Mouse (Mus musculus) limb, embryonic 12.5 days (tissue): Measurements from ENCODE around the gene Krt19. TPM values are rescaled to one million over a fixed set of nuclear protein-coding genes. Genes with fewer than 3 reads are reported as not detected.

Experiments used
- ATAC-seq: fragments of 200-750 bp; cut with Nextera tagmentation; 2 replicates; pipeline ENCODE4 v1.8.0; 2017; ENCODE audit warnings: low read depth, moderate TSS enrichment; ENCODE audit not compliant: insufficient number of reproducible peaks, insufficient read depth, low FRiP score, low TSS enrichment
- H3K27ac ChIP-seq: fragments of 300-500 bp; sonication (generic); 2 replicates; pipeline ENCODE4 v1.5.1; 2016; ENCODE audit warnings: mild to moderate bottlenecking, moderate library complexity
- H3K27me3 ChIP-seq: fragments of 300-500 bp; sonication (generic); 2 replicates; pipeline ENCODE4 v1.6.1; 2016; ENCODE audit warnings: mild to moderate bottlenecking, moderate library complexity
- H3K36me3 ChIP-seq: fragments of 300-500 bp; sonication (generic); 2 replicates; pipeline ENCODE4 v1.6.1; 2016; ENCODE audit warnings: mild to moderate bottlenecking, moderate library complexity
- H3K4me1 ChIP-seq: fragments of 300-500 bp; sonication (generic); replicated peaks from 2 replicates; pipeline ENCODE4 v1.6.1; 2016
- H3K4me2 ChIP-seq: fragments of 300-500 bp; sonication (generic); 2 replicates; pipeline ENCODE4 v1.6.1; 2016; ENCODE audit warnings: mild to moderate bottlenecking, moderate library complexity
- H3K4me3 ChIP-seq: fragments of 300-500 bp; sonication (generic); replicated peaks from 2 replicates; pipeline ENCODE4 v1.5.1; 2016; ENCODE audit warnings: mild to moderate bottlenecking
- H3K9ac ChIP-seq: fragments of 300-500 bp; sonication (generic); replicated peaks from 2 replicates; pipeline ENCODE4 v1.6.1; 2016; ENCODE audit warnings: mild to moderate bottlenecking, moderate library complexity
- H3K9me3 ChIP-seq: fragments of 300-500 bp; sonication (generic); 2 replicates; pipeline ENCODE4 v1.6.1; 2016; ENCODE audit warnings: mild to moderate bottlenecking, moderate library complexity
- WGBS: fragments of 180-500 bp; shearing (Covaris S2); methylation state at CpG from one replicate; pipeline ENCODE4 v1.1.7; 2016; 5-methylcytosine and 5-hydroxymethylcytosine counted together
- polyA plus RNA-seq: library from polyadenylated mRNA; unstranded; fragments of >200 nt; fragmentation: Nextera tagmentation; extraction: Ambion mirVana; gene quantifications from 2 replicates; pipeline ENCODE4 v1.2.1, GENCODE M21; 2016

The Krt19 gene
- polyA plus RNA-seq, result 8.4 and 8.7 TPM in 2 replicates

DNA sequence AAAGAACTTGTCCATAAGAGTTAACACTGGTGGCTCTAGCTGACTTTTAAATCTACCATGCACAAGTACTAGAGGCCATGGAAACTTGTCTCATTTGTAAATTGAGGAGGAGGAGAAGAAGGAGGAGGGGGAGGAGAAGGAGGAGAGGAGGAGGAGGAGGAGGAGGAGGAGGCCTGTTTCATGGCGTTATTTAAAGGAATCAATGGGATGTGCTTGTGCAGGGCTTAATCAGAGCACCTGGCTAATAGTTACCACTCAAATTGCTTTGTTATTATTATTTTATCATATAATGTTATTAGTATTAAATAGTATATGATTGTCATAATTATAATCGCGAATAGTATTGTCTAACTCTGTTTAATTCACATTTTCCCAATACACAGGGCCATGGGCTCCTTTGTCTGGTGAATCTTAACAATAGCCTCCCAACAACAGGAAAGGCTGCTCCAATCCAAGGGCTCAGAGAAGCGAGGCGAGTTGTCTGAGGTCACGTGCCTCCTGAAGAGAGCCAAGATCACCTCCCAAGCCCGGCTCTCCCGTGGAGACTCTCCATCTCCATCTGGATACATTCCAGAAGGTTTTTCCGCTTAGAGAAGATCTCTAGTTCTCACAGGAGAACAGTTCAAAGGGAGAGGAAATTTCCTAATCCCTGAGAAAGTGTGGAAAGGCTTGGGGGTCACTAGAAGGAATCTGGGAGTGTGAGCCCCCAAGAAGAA lies at the start of gene Krt19:
Gene Krt19, minus strand, starts transcription at position 51 of the 716 bp plus-strand sequence.
- 65% methylated on average over 9 of the region's 9 CpGs for WGBS
- no peak within 1 kb of the TSS for H3K4me2 ChIP-seq
- peaks cover 36% of the 10 kb centered on the region for H3K27me3 ChIP-seq
- ATAC-seq, result no peak
- H3K36me3 ChIP-seq, result no peaks in the 10 kb centered on the region
- no peak within 1 kb of the TSS for H3K4me3 ChIP-seq
- no peaks in the 10 kb centered on the region for H3K9me3 ChIP-seq
- no peak within 1 kb of the TSS for H3K27ac ChIP-seq
- H3K4me1 ChIP-seq, result peaks cover 19% of the 10 kb centered on the region
- H3K9ac ChIP-seq, result no peak within 1 kb of the TSS

DNA sequence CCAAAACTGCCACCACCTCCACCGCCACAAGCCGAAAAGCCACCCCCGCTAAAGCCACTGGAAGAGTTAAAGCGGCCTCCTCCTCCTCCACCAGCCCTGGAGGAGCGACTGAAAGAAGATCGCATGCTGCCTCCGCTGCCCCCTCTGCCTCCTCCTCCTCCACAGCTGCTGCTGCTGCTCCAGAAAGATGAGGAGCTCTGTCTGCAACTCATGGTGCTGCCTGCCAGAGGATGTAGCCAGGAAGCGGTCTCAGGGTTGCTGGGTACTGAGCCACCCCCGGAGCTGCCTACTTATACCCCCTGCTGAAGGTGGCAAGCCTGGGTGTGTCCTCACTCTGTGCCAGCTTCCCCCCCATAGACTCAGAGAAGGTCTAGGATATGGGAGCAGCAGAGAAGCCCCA lies 44.5 kb upstream of the Krt19 start, which contains the start of gene Krt9:
Gene Krt9, minus strand, starts transcription at position 255 of the 400 bp plus-strand sequence.
- H3K9me3 ChIP-seq, result no peaks in the 10 kb centered on the region
- peaks cover 8% of the 10 kb centered on the region; the same call in 1 of the 2 replicates for H3K27me3 ChIP-seq
- no peak within 1 kb of the TSS for H3K9ac ChIP-seq
- 38% methylated on average over 9 of the region's 9 CpGs for WGBS
- no peak for ATAC-seq
- H3K4me3 ChIP-seq, result no peak within 1 kb of the TSS
- H3K36me3 ChIP-seq, result no peaks in the 10 kb centered on the region
- H3K4me1 ChIP-seq, result no peaks in the 10 kb centered on the region
- no peak within 1 kb of the TSS for H3K27ac ChIP-seq
- H3K4me2 ChIP-seq, result no peak within 1 kb of the TSS

DNA sequence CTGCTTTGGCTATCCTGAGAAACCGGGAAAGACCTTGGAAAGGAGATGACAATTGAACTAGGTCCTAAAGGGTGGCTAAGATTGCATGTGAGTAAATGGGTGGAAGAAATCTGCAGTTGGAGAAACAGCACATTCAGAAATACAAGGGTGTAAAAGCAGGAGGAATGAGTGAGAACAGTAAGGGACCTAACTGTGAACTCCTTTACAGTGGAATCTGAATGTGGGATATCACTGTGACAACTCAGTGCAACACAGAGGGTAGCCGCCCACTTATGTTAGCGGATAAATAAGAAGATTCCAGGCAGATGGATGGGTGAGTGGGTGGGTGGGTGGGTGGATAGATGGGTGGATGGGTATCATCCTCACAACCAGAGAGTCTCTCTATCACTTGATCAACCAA lies 43.4 kb upstream of the Krt19 start:
- ATAC-seq, result no peak
- 98% methylated on average over 3 of the region's 3 CpGs for WGBS
- Histone ChIP-seq H3K27ac (no peak overlapping the region), H3K4me3 (no peak overlapping the region), H3K9ac (no peak overlapping the region), H3K9me3 (no peaks in the 10 kb centered on the region), H3K36me3 (no peaks in the 10 kb centered on the region), H3K4me1 (no peaks in the 10 kb centered on the region), H3K27me3 (peaks cover 8% of the 10 kb centered on the region; the same call in 1 of the 2 replicates), H3K4me2 (no peak overlapping the region)

GRCm38 (mm10) chr11:100186736-100187135 lies 38.3 kb upstream of the Krt19 start:
- Histone ChIP-seq H3K27me3 (no peaks in the 10 kb centered on the region), H3K4me3 (no peak overlapping the region), H3K4me2 (no peak overlapping the region), H3K9me3 (no peaks in the 10 kb centered on the region), H3K4me1 (no peaks in the 10 kb centered on the region), H3K36me3 (no peaks in the 10 kb centered on the region), H3K27ac (no peak overlapping the region), H3K9ac (no peak overlapping the region)
- WGBS, result 85% methylated on average over 8 of the region's 8 CpGs
- ATAC-seq, result no peak

DNA sequence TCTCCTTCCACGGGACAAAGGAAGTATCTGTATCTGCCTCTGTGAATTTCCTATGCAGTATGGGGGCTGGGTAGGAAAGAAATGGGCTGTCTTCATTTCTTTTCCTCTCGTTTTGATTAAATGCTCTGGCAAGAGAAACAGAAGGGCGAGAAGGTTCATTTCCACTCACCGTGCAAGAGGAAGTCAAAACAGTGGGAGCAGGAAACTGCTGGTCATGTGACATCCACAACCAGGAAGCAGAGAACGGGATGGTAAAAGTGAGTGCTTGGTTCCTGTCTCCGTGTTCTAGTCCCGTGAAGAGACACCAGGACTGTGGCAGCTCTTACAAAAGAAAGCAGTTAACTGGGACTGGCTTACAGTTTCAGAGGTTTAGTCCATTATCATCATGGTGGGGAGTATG lies 33.3 kb upstream of the Krt19 start:
- 78% methylated on average over 7 of the region's 7 CpGs for WGBS
- Histone ChIP-seq H3K36me3 (no peaks in the 10 kb centered on the region), H3K4me2 (no peak overlapping the region), H3K27me3 (no peaks in the 10 kb centered on the region; the same call in 1 of the 2 replicates), H3K4me3 (no peak overlapping the region), H3K9me3 (no peaks in the 10 kb centered on the region), H3K27ac (no peak overlapping the region), H3K9ac (no peak overlapping the region), H3K4me1 (no peaks in the 10 kb centered on the region)
- no peak for ATAC-seq

DNA sequence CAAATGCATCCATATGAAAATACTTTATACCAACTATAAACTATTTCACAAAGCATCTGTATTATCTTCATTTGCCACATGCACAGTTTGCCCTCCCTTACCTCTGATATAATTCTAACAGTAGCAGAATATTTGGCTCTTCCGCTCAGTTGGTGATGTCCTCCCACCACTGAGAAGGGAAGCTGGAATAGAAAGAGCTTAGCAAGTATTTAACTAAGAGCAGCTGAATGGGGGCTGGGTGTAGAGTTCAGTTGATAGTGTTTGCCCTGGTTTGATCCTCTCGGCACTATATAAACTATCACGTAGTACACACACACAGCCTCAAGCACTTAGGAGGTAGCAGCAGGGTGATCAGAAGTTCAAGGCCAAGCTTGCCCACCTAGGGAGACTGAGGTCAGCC lies 30.8 kb upstream of the Krt19 start:
- no peak overlapping the region for H3K4me3 ChIP-seq
- H3K36me3 ChIP-seq, result no peaks in the 10 kb centered on the region
- no peak overlapping the region for H3K9ac ChIP-seq
- no peaks in the 10 kb centered on the region for H3K4me1 ChIP-seq
- no peaks in the 10 kb centered on the region; the same call in 1 of the 2 replicates for H3K27me3 ChIP-seq
- 68% methylated on average over 3 of the region's 3 CpGs for WGBS
- no peak overlapping the region for H3K27ac ChIP-seq
- no peak for ATAC-seq
- no peak overlapping the region for H3K4me2 ChIP-seq
- H3K9me3 ChIP-seq, result no peaks in the 10 kb centered on the region

- Histone ChIP-seq H3K27me3 (no peaks in the 10 kb centered on the region; the same call in 1 of the 2 replicates), H3K4me2 (no peak overlapping the region), H3K4me3 (no peak overlapping the region), H3K27ac (no peak overlapping the region), H3K4me1 (no peaks in the 10 kb centered on the region), H3K9ac (no peak overlapping the region), H3K9me3 (no peaks in the 10 kb centered on the region), H3K36me3 (no peaks in the 10 kb centered on the region)
- ATAC-seq, result no peak
- 85% methylated on average over 5 of the region's 5 CpGs for whole genome bisulfite sequencing
Measured at GRCm38 (mm10) chr11:100178307-100178706, 29.8 kb upstream of the Krt19 start.

DNA sequence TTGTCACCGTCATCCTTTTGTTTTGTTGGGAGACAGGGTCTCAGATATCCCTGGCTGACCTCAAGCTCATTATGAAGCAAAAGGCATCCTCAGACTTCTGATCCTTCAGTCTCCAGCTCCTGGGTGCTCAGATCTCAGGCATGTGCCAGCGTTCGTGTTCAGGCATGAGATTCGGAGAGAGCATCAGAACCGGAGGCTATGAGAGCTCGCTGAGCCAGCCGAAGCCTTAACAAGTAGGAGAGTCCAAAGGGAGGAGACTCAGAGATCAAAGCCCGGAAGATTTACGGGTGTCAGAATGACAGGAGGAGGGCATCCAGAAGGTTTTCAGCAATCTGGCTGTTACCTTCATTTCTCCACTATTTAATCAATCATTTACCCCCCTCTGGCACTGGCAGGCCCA lies 28.3 kb upstream of the Krt19 start:
- Histone ChIP-seq H3K4me2 (no peak overlapping the region), H3K9ac (no peak overlapping the region), H3K36me3 (no peaks in the 10 kb centered on the region), H3K9me3 (no peaks in the 10 kb centered on the region), H3K27me3 (no peaks in the 10 kb centered on the region; the same call in 1 of the 2 replicates), H3K4me1 (no peaks in the 10 kb centered on the region), H3K27ac (no peak overlapping the region), H3K4me3 (no peak overlapping the region)
- 39% methylated on average over 9 of the region's 9 CpGs for WGBS
- ATAC-seq, result no peak

DNA sequence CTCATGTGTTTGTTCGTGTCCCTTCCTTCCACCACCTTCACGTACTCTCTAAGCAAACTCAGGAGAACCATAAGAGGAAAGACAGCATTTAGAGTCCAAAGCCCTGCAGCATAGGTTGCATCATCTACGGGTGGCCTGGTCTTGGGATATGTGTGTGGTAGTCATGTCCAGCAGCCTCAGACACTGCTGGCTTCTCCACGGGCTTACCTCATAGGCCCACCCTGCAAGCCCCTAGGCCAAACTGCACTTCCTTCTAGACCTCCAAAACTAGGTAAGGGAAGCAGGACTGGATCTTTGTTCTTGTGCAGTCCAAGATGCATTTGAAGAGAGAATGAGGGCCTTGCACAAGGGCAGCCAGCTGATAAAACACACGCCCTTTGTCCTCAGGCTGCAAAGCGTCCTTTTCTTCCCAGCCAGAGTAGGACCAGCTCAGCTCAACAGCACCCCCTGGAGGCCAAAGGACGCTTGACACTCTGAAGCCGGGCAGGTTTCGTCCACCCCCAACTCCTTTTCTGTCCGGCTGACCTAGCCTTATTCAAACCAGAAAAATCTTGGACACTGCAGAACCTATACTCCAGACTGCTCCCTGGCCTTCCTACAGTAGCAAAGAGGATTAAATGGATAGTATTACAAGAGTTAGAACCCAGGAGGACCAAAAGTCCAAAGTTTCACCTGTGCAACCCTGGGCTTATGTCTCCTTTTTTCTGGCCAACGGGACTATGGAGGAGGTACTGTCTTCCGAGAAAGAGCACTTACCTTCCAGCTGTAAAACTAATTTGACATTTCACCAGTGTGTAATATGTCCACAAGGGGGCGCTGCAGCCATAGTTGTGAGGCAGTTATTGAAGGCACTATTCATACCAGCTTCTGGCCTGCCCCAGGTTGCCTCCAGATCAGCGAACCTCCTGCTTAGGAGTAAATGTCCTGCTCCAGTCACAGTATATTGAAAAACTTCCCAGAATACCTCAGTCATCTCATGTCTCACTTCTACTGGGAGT lies 20.6 kb upstream of the Krt19 start:
- no peaks in the 10 kb centered on the region for H3K9me3 ChIP-seq
- peaks cover 7% of the 10 kb centered on the region; the same call in 1 of the 2 replicates for H3K4me1 ChIP-seq
- H3K4me2 ChIP-seq, result no peak overlapping the region
- no peaks in the 10 kb centered on the region for H3K36me3 ChIP-seq
- H3K4me3 ChIP-seq, result no peak overlapping the region
- 32% methylated on average over 14 of the region's 14 CpGs for WGBS
- no peak for ATAC-seq
- H3K9ac ChIP-seq, result no peak overlapping the region
- no peaks in the 10 kb centered on the region for H3K27me3 ChIP-seq
- no peak overlapping the region for H3K27ac ChIP-seq

DNA sequence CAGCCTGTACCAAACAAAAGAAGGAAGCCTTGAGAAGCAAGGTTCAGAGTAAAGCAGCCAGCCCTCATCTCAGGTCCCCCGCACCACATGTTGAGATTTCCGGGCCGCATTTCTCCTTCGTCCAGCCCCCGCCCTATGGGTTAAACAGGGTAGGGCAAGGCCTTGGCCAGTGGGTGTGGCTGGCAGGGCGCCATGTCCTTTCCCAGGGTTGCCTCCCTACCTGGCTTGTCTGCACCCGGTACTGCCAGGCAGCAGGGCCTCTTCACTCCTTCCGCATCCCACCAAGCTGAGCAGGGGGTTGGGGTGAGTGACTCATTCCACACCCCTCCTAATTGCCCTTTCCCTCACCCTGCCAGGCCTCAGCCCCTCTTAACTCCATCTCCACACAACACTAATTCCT lies 19.6 kb upstream of the Krt19 start:
- Histone ChIP-seq H3K4me2 (no peak overlapping the region), H3K36me3 (no peaks in the 10 kb centered on the region), H3K4me3 (no peak overlapping the region), H3K27me3 (no peaks in the 10 kb centered on the region), H3K27ac (no peak overlapping the region), H3K9me3 (no peaks in the 10 kb centered on the region), H3K9ac (no peak overlapping the region), H3K4me1 (peaks cover 7% of the 10 kb centered on the region; the same call in 1 of the 2 replicates)
- ATAC-seq, result no peak
- WGBS, result 73% methylated on average over 8 of the region's 8 CpGs

DNA sequence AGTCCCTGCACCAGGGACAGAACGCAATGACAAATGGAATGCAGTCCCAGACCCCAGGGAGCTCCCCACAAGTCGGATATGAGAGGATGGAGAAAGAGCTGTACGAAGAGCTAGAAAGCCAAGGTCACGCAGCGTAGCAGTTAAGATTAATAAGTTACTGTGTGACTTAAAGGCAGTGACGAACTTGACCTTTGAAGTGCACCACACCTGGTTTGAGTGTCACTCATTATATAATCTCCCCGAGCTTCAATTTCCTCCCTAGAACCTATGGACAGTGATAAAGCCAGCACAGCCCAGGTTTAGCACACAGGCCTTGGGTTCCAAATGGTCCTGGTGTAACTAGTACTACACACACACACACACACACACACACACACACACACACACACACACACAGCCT lies 15.9 kb upstream of the Krt19 start:
- no peak overlapping the region for H3K4me3 ChIP-seq
- 43% methylated on average over 7 of the region's 7 CpGs for WGBS
- no peaks in the 10 kb centered on the region for H3K27me3 ChIP-seq
- H3K9me3 ChIP-seq, result no peaks in the 10 kb centered on the region
- 0 out of 2 replicates have a peak overlapping the region, but pooled peaks have one; percentile 20 for H3K27ac ChIP-seq
- H3K9ac ChIP-seq, result no peak overlapping the region
- H3K36me3 ChIP-seq, result no peaks in the 10 kb centered on the region
- H3K4me1 ChIP-seq, result peaks cover 7% of the 10 kb centered on the region; the same call in 1 of the 2 replicates
- ATAC-seq, result no peak
- H3K4me2 ChIP-seq, result no peak overlapping the region
